Mouse (Mus musculus): Measurements from ENCODE around the gene Rtl6. TPM values are rescaled to one million over a fixed set of nuclear protein-coding genes. Genes with fewer than 3 reads are reported as not detected.

Rtl6 gene
- polyA plus RNA-seq (2012; rRNA removed), result 42.9 and 44.6 TPM in 2 replicates

GRCm38 (mm10) chr15:84557189-84557921 lies at the start of gene Rtl6:
Rtl6 (minus strand) TSS chr15:84557823.

Other genes with a start within 250 kb of the Rtl6 start
- gene Parvg, start 233.8 kb downstream of the Rtl6 start, polyA plus RNA-seq (2012; rRNA removed), result 1.3 and 1.9 TPM in 2 replicates
- gene Shisal1, start 110.7 kb downstream of the Rtl6 start, polyA plus RNA-seq (2012; rRNA removed), result 21.7 and 25.2 TPM in 2 replicates
- gene Prr5, start 111.8 kb upstream of the Rtl6 start, polyA plus RNA-seq (2012; rRNA removed), result 13.1 and 19.7 TPM in 2 replicates
- 0.63 and 1.5 TPM in 2 replicates for gene Arhgap8, start 162.2 kb upstream of the Rtl6 start, polyA plus RNA-seq (2012; rRNA removed)